Mouse (Mus musculus) gastrocnemius, adult 8-10 months (tissue): ENCODE measurements around the gene Snapc3. TPM values are rescaled to one million over a fixed set of nuclear protein-coding genes. Genes with fewer than 3 reads are reported as not detected.

ENCODE experiments used
- DNase-seq, 2 experiments: peaks; one replicate each; pipeline ENCODE4 v3.0.0; 2022; ENCODE audit warnings: low spot score in 2 of 2
- total RNA-seq, 4 experiments: library from RNA; stranded (reverse); gene quantifications; 2 replicates each; pipeline ENCODE4 v1.2.4; 2022

The Snapc3 gene
- total RNA-seq, 4 experiments from 2014 or later = 7.2 to 10.8 (median 9.5) TPM

DNA sequence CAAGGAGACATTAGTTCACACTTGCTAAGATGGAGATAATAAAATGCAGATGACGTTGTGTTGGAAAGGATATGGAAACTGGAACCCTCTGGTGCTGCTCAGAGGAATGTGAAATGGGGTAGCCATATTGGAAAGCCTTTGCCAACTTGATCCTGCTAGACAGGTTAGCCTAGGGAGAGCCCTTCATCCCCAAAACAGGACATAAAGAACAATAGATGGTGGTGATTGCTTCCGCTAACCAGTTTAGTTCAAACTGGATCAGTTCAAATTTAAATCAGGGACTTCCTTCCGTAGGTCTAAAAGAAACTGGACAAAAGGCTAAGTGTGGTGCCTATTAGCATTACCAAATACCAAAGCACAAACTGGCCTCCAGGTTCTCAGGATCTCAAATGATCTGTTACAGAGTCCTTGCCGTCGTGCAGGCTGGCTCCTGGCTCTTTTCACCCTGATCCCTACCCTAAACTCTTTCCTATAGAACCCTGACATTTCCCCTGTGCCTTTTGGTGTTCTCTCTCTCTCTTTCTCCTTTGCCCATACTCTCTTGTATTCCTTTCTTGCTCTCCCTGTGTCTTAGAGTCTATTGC is 3.2 kb upstream of the Snapc3 start:
- no peak for DNase-seq

GRCm38 (mm10) chr4:83417820-83418186 is 279 bp downstream of the Snapc3 start:
- no peak for DNase-seq

- DNase-seq = no peak
These were observed 1.3 kb downstream of the Snapc3 start for GRCm38 (mm10) chr4:83418781-83419180.

GRCm38 (mm10) chr4:83423641-83424040 is 6.1 kb downstream of the Snapc3 start:
- peak in 1 of 2 experiments; percentile 8 for DNase-seq

- no peak for DNase-seq
These were observed 7.6 kb downstream of the Snapc3 start for GRCm38 (mm10) chr4:83425119-83425518.

DNA sequence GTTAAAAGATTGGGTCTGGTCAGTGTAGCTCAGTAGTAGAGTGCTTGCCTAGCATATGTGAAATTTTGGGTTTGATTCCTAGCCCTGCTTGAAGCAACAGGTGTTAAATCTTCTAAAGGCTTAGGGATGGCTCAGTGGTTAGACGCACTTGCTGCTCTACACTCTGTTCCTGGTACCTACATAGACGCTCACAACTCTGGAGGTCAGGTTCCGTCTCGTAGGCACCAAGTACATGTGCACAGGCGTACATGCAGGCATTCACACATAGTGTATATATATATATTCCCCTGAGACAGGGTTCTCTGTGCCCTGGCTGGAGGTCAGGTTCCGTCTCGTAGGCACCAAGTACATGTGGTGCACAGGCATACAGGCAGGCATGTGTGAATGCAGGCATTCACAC is 9.6 kb downstream of the Snapc3 start:
- no peak for DNase-seq

GRCm38 (mm10) chr4:83427696-83428095 is 10.2 kb downstream of the Snapc3 start:
- no peak for DNase-seq

- no peak for DNase-seq
These were observed 11.3 kb downstream of the Snapc3 start for GRCm38 (mm10) chr4:83428845-83429244.

GRCm38 (mm10) chr4:83431950-83432349 is 14.4 kb downstream of the Snapc3 start:
- DNase-seq = no peak

- no peak for DNase-seq
These were observed 15.4 kb downstream of the Snapc3 start for GRCm38 (mm10) chr4:83432901-83433300.

- DNase-seq = no peak
These were observed 18.9 kb downstream of the Snapc3 start for GRCm38 (mm10) chr4:83436375-83436774.

- no peak for DNase-seq
These were observed 20.6 kb downstream of the Snapc3 start for GRCm38 (mm10) chr4:83438116-83438515.

DNA sequence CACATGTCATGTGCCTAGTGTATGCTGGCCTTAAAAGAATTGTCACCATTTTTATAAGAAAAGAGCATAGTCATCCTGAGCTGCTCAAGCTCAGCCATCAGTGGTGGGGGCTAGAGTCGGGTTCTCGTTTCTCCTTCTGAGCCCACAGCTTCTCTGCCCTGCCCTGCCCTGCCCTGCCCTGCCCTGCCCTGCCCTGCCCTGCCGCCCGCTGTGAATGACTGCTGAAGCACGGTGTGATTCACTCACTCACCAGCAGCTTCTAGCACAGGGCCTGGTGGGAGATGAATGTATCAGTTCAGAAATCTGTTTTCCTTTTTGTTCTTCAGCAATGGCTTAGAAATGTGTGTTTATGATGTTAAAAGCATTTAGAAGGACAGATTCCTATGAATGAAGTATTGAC is 21.5 kb downstream of the Snapc3 start:
- no peak for DNase-seq

- no peak for DNase-seq
These were observed 23.5 kb downstream of the Snapc3 start for GRCm38 (mm10) chr4:83441050-83441449.

DNA sequence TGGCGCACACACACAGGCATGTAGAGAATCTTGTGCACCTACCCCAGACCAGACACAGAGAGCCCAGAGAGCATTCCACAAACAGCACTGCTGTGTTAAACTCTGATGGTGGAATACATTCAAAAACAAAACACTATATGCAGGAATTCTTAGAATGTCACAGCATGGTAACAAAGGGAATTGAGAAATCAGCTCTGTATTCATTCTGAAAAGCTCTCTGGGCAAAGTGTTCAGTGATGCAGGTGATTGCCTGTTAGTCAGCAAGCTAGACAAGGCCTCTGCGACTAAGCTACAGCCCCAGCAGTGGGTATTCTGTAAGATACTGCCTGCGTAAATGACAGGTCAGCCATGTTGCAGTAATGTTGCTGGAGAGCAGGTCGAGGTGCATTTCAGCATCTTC is 33.3 kb downstream of the Snapc3 start:
- DNase-seq = no peak

GRCm38 (mm10) chr4:83460106-83460505 is 42.6 kb downstream of the Snapc3 start:
- no peak for DNase-seq

GRCm38 (mm10) chr4:83464827-83465226 is 47.3 kb downstream of the Snapc3 start:
- no peak for DNase-seq

- DNase-seq = no peak
These were observed 50.1 kb downstream of the Snapc3 start for GRCm38 (mm10) chr4:83467615-83468014.

- DNase-seq = no peak
These were observed 50.7 kb downstream of the Snapc3 start for GRCm38 (mm10) chr4:83468208-83468607.

DNA sequence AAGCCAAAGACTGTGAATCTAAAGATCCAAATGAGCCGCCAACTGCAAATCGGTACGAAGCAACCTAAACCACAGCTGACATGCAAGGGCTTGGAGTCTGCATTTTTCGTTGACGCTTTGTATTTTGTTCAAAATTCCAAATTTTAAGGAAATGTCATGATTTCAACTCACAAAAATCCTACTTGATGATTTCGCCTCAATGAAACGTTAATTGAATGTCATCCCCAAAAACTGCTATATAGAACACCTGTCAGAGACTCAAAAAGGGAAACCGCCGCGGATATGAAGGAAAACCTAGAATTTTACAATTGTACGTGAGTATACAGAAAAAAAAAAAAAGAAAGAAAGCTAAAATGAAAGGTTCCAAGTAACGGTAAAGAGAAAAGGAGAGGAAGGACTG is 67.7 kb downstream of the Snapc3 start:
- no peak for DNase-seq

DNA sequence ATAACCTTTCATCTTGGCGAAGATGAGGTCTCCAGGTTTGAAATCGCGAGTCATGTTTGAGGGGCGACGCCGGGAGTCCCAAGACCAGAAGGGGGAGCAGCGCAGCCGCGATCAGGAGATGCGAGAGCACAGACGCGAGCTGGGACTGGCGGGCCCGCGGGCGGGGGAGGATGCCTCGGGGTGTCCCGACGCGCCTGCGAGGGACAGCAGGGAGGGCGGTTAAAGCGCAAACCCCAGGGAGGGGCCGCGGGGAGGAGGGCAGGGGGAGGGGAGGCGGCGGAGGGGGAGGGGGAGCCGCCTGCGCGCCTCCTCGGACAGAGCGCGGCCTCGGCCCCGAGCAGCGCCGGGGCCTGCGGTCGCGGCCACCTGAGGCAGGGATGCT is 68.2 kb downstream of the Snapc3 start:
- peak; percentile 64 to 77 for DNase-seq

GRCm38 (mm10) chr4:83486117-83486901 is 68.8 kb downstream of the Snapc3 start, which contains the start of gene Psip1:
Gene Psip1 (minus strand): TSS chr4:83486459.
- peak; percentile 66 to 69 for DNase-seq

DNA sequence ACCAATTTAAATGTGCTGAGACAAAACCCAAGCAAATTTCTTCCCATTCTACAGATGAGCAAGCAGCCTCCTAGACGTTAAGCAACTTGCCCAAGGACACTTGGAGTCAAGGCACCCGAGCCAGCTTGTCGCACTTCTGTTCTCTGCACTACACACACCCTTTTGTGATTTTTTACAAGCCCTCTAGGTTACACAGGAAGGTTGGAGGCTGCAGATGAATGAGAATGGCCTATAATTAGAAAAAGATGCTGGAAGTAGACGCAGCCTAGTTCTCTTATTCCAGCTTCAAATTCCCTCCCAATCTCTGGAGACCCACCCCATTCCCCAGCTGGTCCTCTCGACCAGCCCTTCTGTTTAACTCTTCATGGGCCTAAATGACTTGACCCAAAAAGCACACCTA is 71.6 kb downstream of the Snapc3 start:
- no peak for DNase-seq
